Mouse (Mus musculus) kidney, postnatal 0 days (tissue): ENCODE data around the gene Sp2. TPM values are rescaled to one million over a fixed set of nuclear protein-coding genes. Genes with fewer than 3 reads are reported as not detected.
A peak's percentile ranks its signal among the peaks of the same experiment; 100 is the strongest.

Experiments
- ATAC-seq: fragments of 200-750 bp; cut with Nextera tagmentation; replicated peaks from 2 replicates; pipeline ENCODE4 v1.8.0; 2017; ENCODE audit warnings: low read depth, moderate number of reproducible peaks, moderate TSS enrichment, moderate library complexity; ENCODE audit not compliant: low FRiP score
- DNase-seq: peaks from one replicate; pipeline ENCODE4 v3.0.0-alpha.2; 2016; ENCODE audit warnings: low spot score
- H3K27ac ChIP-seq: fragments of 300-500 bp; sonication (generic); 2 replicates; pipeline ENCODE4 v1.5.1; 2014; ENCODE audit warnings: mild to moderate bottlenecking
- H3K27me3 ChIP-seq: fragments of 300-500 bp; sonication (generic); 2 replicates; pipeline ENCODE4 v1.6.1; 2014; ENCODE audit warnings: low read length, mixed read lengths; ENCODE audit not compliant: insufficient read depth
- H3K36me3 ChIP-seq: fragments of 300-500 bp; sonication (generic); 2 replicates; pipeline ENCODE4 v1.6.1; 2014; ENCODE audit warnings: low read length, mixed read lengths; ENCODE audit not compliant: insufficient read depth
- H3K4me1 ChIP-seq: fragments of 300-500 bp; sonication (generic); replicated peaks from 2 replicates; pipeline ENCODE4 v1.6.1; 2014; ENCODE audit warnings: antibody characterized with exemption, low read length, mixed read lengths; ENCODE audit not compliant: insufficient read depth
- H3K4me2 ChIP-seq: fragments of 300-500 bp; sonication (generic); 2 replicates; pipeline ENCODE4 v1.6.1; 2014; ENCODE audit warnings: mild to moderate bottlenecking, low read length, moderate library complexity, mixed read lengths
- H3K4me3 ChIP-seq: fragments of 300-500 bp; sonication (generic); replicated peaks from 2 replicates; pipeline ENCODE4 v1.5.1; 2014; ENCODE audit warnings: low read depth, low read length
- H3K9ac ChIP-seq: fragments of 300-500 bp; sonication (generic); 2 replicates; pipeline ENCODE4 v1.6.1; 2014; ENCODE audit warnings: low read depth, low read length
- H3K9me3 ChIP-seq: fragments of 300-500 bp; sonication (generic); replicated peaks from 2 replicates; pipeline ENCODE4 v1.6.1; 2016; ENCODE audit warnings: low read length, inconsistent platforms, mixed read lengths
- CTCF ChIP-seq: IDR thresholded peaks from 2 replicates; pipeline ENCODE4 v1.5.1; 2016; ENCODE audit warnings: antibody characterized with exemption, low read depth, mild to moderate bottlenecking, moderate library complexity
- WGBS: fragments of 180-500 bp; shearing (Covaris S2); extraction: QIAGEN DNeasy Blood & Tissue Kit; methylation state at CpG from one replicate; pipeline ENCODE4 v1.1.7; 2014; 5-methylcytosine and 5-hydroxymethylcytosine counted together
- polyA plus RNA-seq: library from polyadenylated mRNA; unstranded; fragments of >200 nt; fragmentation: Nextera tagmentation; extraction: Ambion mirVana; gene quantifications from 2 replicates; pipeline ENCODE4 v1.2.1, GENCODE M21; 2015

The Sp2 gene
- polyA plus RNA-seq, 1 experiment from 2014 or later, result 16.3 TPM

GRCm38 (mm10) chr11:96974813-96975212 is 7.9 kb downstream of the Sp2 start:
- Histone ChIP-seq H3K9me3 (no peaks in the 10 kb centered on the region), H3K36me3 (no peaks in the 10 kb centered on the region), H3K9ac (no peak overlapping the region), H3K4me3 (no peak overlapping the region), H3K27me3 (no peaks in the 10 kb centered on the region), H3K27ac (no peak overlapping the region), H3K4me2 (no peak overlapping the region), H3K4me1 (peaks cover 20% of the 10 kb centered on the region)
- DNase-seq, result no peak
- WGBS, result 86% methylated on average over 5 of the region's 5 CpGs
- TF ChIP-seq CTCF, result no peak
- ATAC-seq, result no peak

GRCm38 (mm10) chr11:96973426-96973964 is 9.3 kb downstream of the Sp2 start:
- Histone ChIP-seq H3K27me3 (no peaks in the 10 kb centered on the region), H3K4me1 (peaks cover 28% of the 10 kb centered on the region), H3K9me3 (no peaks in the 10 kb centered on the region), H3K9ac (no peak overlapping the region), H3K27ac (no peak overlapping the region), H3K36me3 (no peaks in the 10 kb centered on the region), H3K4me3 (no peak overlapping the region), H3K4me2 (no peak overlapping the region)
- no peak for TF ChIP-seq CTCF
- ATAC-seq (no peak), DNase-seq (no peak)
- WGBS, result 85% methylated on average over 5 of the region's 5 CpGs

GRCm38 (mm10) chr11:96972906-96973305 is 9.9 kb downstream of the Sp2 start:
- TF ChIP-seq CTCF, result no peak
- 80% methylated on average over 5 of the region's 5 CpGs for WGBS
- Histone ChIP-seq H3K9ac (no peak overlapping the region), H3K4me1 (peaks cover 29% of the 10 kb centered on the region), H3K36me3 (no peaks in the 10 kb centered on the region), H3K27ac (no peak overlapping the region), H3K9me3 (no peaks in the 10 kb centered on the region), H3K4me2 (no peak overlapping the region), H3K27me3 (no peaks in the 10 kb centered on the region), H3K4me3 (no peak overlapping the region)
- no peak for ATAC-seq
- no peak for DNase-seq

GRCm38 (mm10) chr11:96970341-96970740 is 12.4 kb downstream of the Sp2 start:
- H3K4me2 ChIP-seq, result no peak overlapping the region
- 60% methylated on average over 3 of the region's 3 CpGs for WGBS
- DNase-seq (no peak), ATAC-seq (no peak)
- no peaks in the 10 kb centered on the region for H3K36me3 ChIP-seq
- H3K9me3 ChIP-seq, result no peaks in the 10 kb centered on the region
- H3K4me1 ChIP-seq, result peaks cover 21% of the 10 kb centered on the region
- H3K4me3 ChIP-seq, result no peak overlapping the region
- H3K9ac ChIP-seq, result no peak overlapping the region
- no peaks in the 10 kb centered on the region for H3K27me3 ChIP-seq
- peak overlapping the region; percentile 89 for H3K27ac ChIP-seq
- no peak for TF ChIP-seq CTCF

- 60% methylated on average over 1 of the region's 1 CpGs for WGBS
- Histone ChIP-seq H3K27ac (peak overlapping the region; percentile 89), H3K4me3 (no peak overlapping the region), H3K36me3 (no peaks in the 10 kb centered on the region), H3K9ac (peak overlapping the region; percentile 36), H3K27me3 (no peaks in the 10 kb centered on the region), H3K4me1 (peaks cover 21% of the 10 kb centered on the region), H3K4me2 (no peak overlapping the region), H3K9me3 (no peaks in the 10 kb centered on the region)
- ATAC-seq (no peak), DNase-seq (peak; percentile 73)
- TF ChIP-seq CTCF, result no peak
These were observed 13.0 kb downstream of the Sp2 start for GRCm38 (mm10) chr11:96969746-96970145.

GRCm38 (mm10) chr11:96969280-96969722 is 13.5 kb downstream of the Sp2 start:
- Histone ChIP-seq H3K36me3 (no peaks in the 10 kb centered on the region), H3K27me3 (no peaks in the 10 kb centered on the region), H3K9ac (no peak overlapping the region), H3K27ac (peak overlapping the region; percentile 89), H3K4me2 (no peak overlapping the region), H3K4me1 (peaks cover 21% of the 10 kb centered on the region), H3K4me3 (no peak overlapping the region), H3K9me3 (no peaks in the 10 kb centered on the region)
- 76% methylated on average over 5 of the region's 5 CpGs for WGBS
- no peak for TF ChIP-seq CTCF
- ATAC-seq (0 out of 2 replicates have a peak, but pooled peaks have one; percentile 10), DNase-seq (no peak)

- Histone ChIP-seq H3K4me3 (no peak overlapping the region), H3K36me3 (no peaks in the 10 kb centered on the region), H3K27me3 (no peaks in the 10 kb centered on the region), H3K9me3 (no peaks in the 10 kb centered on the region), H3K4me2 (no peak overlapping the region), H3K9ac (0 out of 2 replicates have a peak overlapping the region, but pooled peaks have one; percentile 18), H3K4me1 (peaks cover 21% of the 10 kb centered on the region), H3K27ac (peak overlapping the region; percentile 89; the same call in 1 of the 2 replicates)
- ATAC-seq, result no peak
- DNase-seq, result no peak
- 53% methylated on average over 6 of the region's 6 CpGs for WGBS
- no peak for TF ChIP-seq CTCF
These were observed 14.3 kb downstream of the Sp2 start for GRCm38 (mm10) chr11:96968476-96968875.
